Mouse (Mus musculus) embryonic facial prominence, embryonic 11.5 days (tissue): Measurements from ENCODE around the gene Recql5. TPM values are rescaled to one million over a fixed set of nuclear protein-coding genes. Genes with fewer than 3 reads are reported as not detected.

Source experiments
- ATAC-seq: fragments of 200-750 bp; cut with Nextera tagmentation; replicated peaks from 2 replicates; pipeline ENCODE4 v1.8.0; 2017; ENCODE audit warnings: low read depth; ENCODE audit not compliant: insufficient number of reproducible peaks, low FRiP score, low TSS enrichment
- DNase-seq: peaks from one replicate; pipeline ENCODE4 v3.0.0-alpha.2; 2015; ENCODE audit warnings: low spot score
- H3K27ac ChIP-seq: fragments of 300-500 bp; sonication (generic); replicated peaks from 2 replicates; pipeline ENCODE4 v1.5.1; 2014; ENCODE audit warnings: mild to moderate bottlenecking, low read depth, low read length, control low read depth
- H3K27me3 ChIP-seq: fragments of 300-500 bp; sonication (generic); 2 replicates; pipeline ENCODE4 v1.6.1; 2014; ENCODE audit warnings: mild to moderate bottlenecking, low read length, moderate library complexity, mixed read lengths; ENCODE audit not compliant: control insufficient read depth, insufficient read depth
- H3K36me3 ChIP-seq: fragments of 300-500 bp; sonication (generic); replicated peaks from 2 replicates; pipeline ENCODE4 v1.6.1; 2014; ENCODE audit warnings: low read depth, mild to moderate bottlenecking, low read length, moderate library complexity, mixed read lengths; ENCODE audit not compliant: control insufficient read depth, insufficient read depth
- H3K4me1 ChIP-seq: fragments of 300-500 bp; sonication (generic); 2 replicates; pipeline ENCODE4 v1.6.1; 2014; ENCODE audit warnings: low read length, mixed read lengths; ENCODE audit not compliant: control insufficient read depth, insufficient read depth
- H3K4me2 ChIP-seq: fragments of 300-500 bp; sonication (generic); 2 replicates; pipeline ENCODE4 v1.6.1; 2014; ENCODE audit warnings: low read depth, mild to moderate bottlenecking, control low read depth, low read length, moderate library complexity
- H3K4me3 ChIP-seq: fragments of 300-500 bp; sonication (generic); 2 replicates; pipeline ENCODE4 v1.5.1; 2014; ENCODE audit warnings: low read depth, low read length, control low read depth
- H3K9ac ChIP-seq: fragments of 300-500 bp; sonication (generic); replicated peaks from 2 replicates; pipeline ENCODE4 v1.6.1; 2014; ENCODE audit warnings: mild to moderate bottlenecking, control low read depth, low read length
- H3K9me3 ChIP-seq: fragments of 300-500 bp; sonication (generic); replicated peaks from 2 replicates; pipeline ENCODE4 v1.6.1; 2016; ENCODE audit warnings: mild to moderate bottlenecking, low read length, inconsistent platforms, mixed read lengths; ENCODE audit not compliant: control insufficient read depth
- WGBS: fragments of 180-500 bp; shearing (Covaris S2); extraction: QIAGEN DNeasy Blood & Tissue Kit; methylation state at CpG from one replicate; pipeline ENCODE4 v1.1.7; 2014; 5-methylcytosine and 5-hydroxymethylcytosine counted together
- polyA plus RNA-seq: library from polyadenylated mRNA; unstranded; fragments of >200 nt; fragmentation: Nextera tagmentation; extraction: Ambion mirVana; gene quantifications from 2 replicates; pipeline ENCODE4 v1.2.1, GENCODE M21; 2014

Gene Recql5
- polyA plus RNA-seq, 1 experiment from 2014 or later: 14.2 TPM

GRCm38 (mm10) chr11:115911632-115912376 lies 21.5 kb downstream of the Recql5 start, which contains the start of gene Smim6:
Gene Smim6 (plus strand): TSS chr11:115912017.
- Histone ChIP-seq H3K27me3 (no peaks in the 10 kb centered on the region), H3K9me3 (no peaks in the 10 kb centered on the region), H3K27ac (no peak within 1 kb of the TSS), H3K36me3 (no peaks in the 10 kb centered on the region; the same call in 1 of the 2 replicates), H3K4me1 (no peaks in the 10 kb centered on the region), H3K4me2 (no peak within 1 kb of the TSS), H3K9ac (no peak within 1 kb of the TSS), H3K4me3 (no peak within 1 kb of the TSS)
- WGBS: 80% methylated on average over 11 of the region's 11 CpGs
- ATAC-seq (no peak), DNase-seq (no peak)

- no peak overlapping the region for H3K4me3 ChIP-seq
- DNase-seq (no peak), ATAC-seq (no peak)
- H3K27me3 ChIP-seq: no peaks in the 10 kb centered on the region
- no peak overlapping the region for H3K27ac ChIP-seq
- no peaks in the 10 kb centered on the region for H3K4me1 ChIP-seq
- no peaks in the 10 kb centered on the region for H3K9me3 ChIP-seq
- no peak overlapping the region for H3K4me2 ChIP-seq
- 95% methylated on average over 5 of the region's 5 CpGs for WGBS
- H3K36me3 ChIP-seq: no peaks in the 10 kb centered on the region; the same call in 1 of the 2 replicates
- H3K9ac ChIP-seq: no peak overlapping the region
Observed at GRCm38 (mm10) chr11:115911134-115911561, 22.1 kb downstream of the Recql5 start.

- Histone ChIP-seq H3K27ac (no peak overlapping the region), H3K9me3 (no peaks in the 10 kb centered on the region), H3K4me1 (no peaks in the 10 kb centered on the region), H3K4me2 (no peak overlapping the region), H3K36me3 (no peaks in the 10 kb centered on the region), H3K9ac (no peak overlapping the region), H3K4me3 (no peak overlapping the region), H3K27me3 (no peaks in the 10 kb centered on the region)
- DNase-seq (no peak), ATAC-seq (no peak)
- 94% methylated on average over 5 of the region's 5 CpGs for WGBS
Observed at GRCm38 (mm10) chr11:115906521-115906920, 26.8 kb downstream of the Recql5 start.

- Histone ChIP-seq H3K9ac (no peak overlapping the region), H3K4me2 (no peak overlapping the region), H3K27ac (no peak overlapping the region), H3K9me3 (no peaks in the 10 kb centered on the region), H3K4me1 (no peaks in the 10 kb centered on the region), H3K27me3 (no peaks in the 10 kb centered on the region), H3K4me3 (no peak overlapping the region), H3K36me3 (no peaks in the 10 kb centered on the region)
- WGBS: 80% methylated on average over 3 of the region's 3 CpGs
- DNase-seq: no peak
- no peak for ATAC-seq
Observed at GRCm38 (mm10) chr11:115906116-115906515, 27.2 kb downstream of the Recql5 start.

- H3K4me1 ChIP-seq: peaks cover 2% of the 10 kb centered on the region; the same call in 1 of the 2 replicates
- ATAC-seq: no peak
Observed at GRCm38 (mm10) chr11:115904956-115905790, 28.1 kb downstream of the Recql5 start.

GRCm38 (mm10) chr11:115904231-115904955 lies 28.9 kb downstream of the Recql5 start:
- 72% methylated on average over 8 of the region's 8 CpGs for WGBS
- no peaks in the 10 kb centered on the region for H3K9me3 ChIP-seq
- no peaks in the 10 kb centered on the region for H3K27me3 ChIP-seq
- no peaks in the 10 kb centered on the region for H3K36me3 ChIP-seq
- 0 out of 2 replicates have a peak overlapping the region, but pooled peaks have one; percentile 13 for H3K27ac ChIP-seq
- no peak overlapping the region for H3K4me2 ChIP-seq
- DNase-seq: peak; percentile 29
- no peak overlapping the region for H3K9ac ChIP-seq
- no peak for ATAC-seq
- H3K4me1 ChIP-seq: peaks cover 3% of the 10 kb centered on the region; the same call in 1 of the 2 replicates
- no peak overlapping the region for H3K4me3 ChIP-seq

More at GRCm38 (mm10) chr11:115904956-115905790, 28.1 kb downstream of the Recql5 start:
- Histone ChIP-seq H3K27me3 (no peaks in the 10 kb centered on the region), H3K27ac (0 out of 2 replicates have a peak overlapping the region, but pooled peaks have one; percentile 10), H3K4me3 (no peak overlapping the region), H3K4me2 (no peak overlapping the region), H3K36me3 (no peaks in the 10 kb centered on the region), H3K9me3 (no peaks in the 10 kb centered on the region), H3K9ac (no peak overlapping the region)
- 42% methylated on average over 16 of the region's 16 CpGs for WGBS
- DNase-seq: peak; percentile 55

GRCm38 (mm10) chr11:115903384-115904230 lies 29.7 kb downstream of the Recql5 start:
- no peaks in the 10 kb centered on the region for H3K9me3 ChIP-seq
- no peak overlapping the region for H3K4me2 ChIP-seq
- H3K27me3 ChIP-seq: no peaks in the 10 kb centered on the region
- no peak overlapping the region for H3K4me3 ChIP-seq
- 74% methylated on average over 11 of the region's 11 CpGs for WGBS
- no peak for DNase-seq
- ATAC-seq: no peak
- peaks cover 3% of the 10 kb centered on the region; the same call in 1 of the 2 replicates for H3K4me1 ChIP-seq
- no peaks in the 10 kb centered on the region for H3K36me3 ChIP-seq
- H3K9ac ChIP-seq: no peak overlapping the region
- H3K27ac ChIP-seq: no peak overlapping the region
